Mouse (Mus musculus): ENCODE measurements at regions not wholly inside any gene's neighbourhood (a gene's known extent, or its start where the extent isn't known, plus 50 kb on each side); places are given as distances from the start of the nearest gene placed in this dataset.

GRCm38 (mm10) chr12:107834512-107834911 lies 168.9 kb downstream of the Bcl11b start:
- no peak for DNase-seq (ENCODE audit: low spot score)

DNA sequence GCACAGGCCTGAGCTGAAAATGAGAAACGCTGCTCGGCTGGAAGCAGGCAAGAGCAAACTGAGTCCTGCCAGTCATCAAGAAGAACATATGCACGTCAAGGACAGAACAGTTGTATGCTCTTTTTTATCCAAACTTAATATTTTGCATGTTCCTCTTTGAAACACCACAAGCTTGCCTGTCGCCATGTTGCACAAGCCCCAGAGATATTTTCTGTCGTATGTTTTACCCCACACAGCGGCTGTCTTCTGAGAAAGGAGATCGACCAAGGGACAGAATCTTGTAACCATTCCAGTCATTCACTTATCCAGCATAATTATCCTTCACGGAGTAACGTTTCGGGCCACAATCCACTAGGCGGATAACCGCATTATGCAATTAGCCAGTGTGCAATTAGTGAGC lies 165.7 kb downstream of the Bcl11b start:
- no peak for DNase-seq (ENCODE audit: low spot score)

- DNase-seq (ENCODE audit: low spot score): no peak
Observed at GRCm38 (mm10) chr12:107844631-107845030, 158.8 kb downstream of the Bcl11b start.

- DNase-seq (ENCODE audit: low spot score): no peak
Observed at GRCm38 (mm10) chr12:107850591-107850990, 152.8 kb downstream of the Bcl11b start.

DNA sequence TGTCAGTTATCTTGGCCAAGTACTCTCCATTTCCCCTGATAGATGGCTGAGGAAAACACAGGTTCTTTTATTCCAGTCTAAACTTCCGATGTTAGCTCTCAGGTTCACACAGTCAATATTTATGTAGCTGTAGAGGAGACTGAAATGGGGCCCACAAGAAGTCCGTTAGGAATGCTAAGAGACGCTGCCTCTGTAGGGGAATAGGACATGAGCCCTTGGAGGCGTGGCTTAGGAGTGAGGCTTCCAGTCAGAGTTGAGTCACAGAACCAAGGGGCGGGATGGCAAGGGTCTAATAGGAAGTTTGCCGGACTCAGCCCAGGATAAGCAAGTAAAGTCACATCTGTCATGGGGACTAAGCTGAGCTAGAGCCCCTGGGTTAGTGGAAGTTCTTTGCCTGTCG lies 150.5 kb downstream of the Bcl11b start:
- DNase-seq (ENCODE audit: low spot score): no peak

DNA sequence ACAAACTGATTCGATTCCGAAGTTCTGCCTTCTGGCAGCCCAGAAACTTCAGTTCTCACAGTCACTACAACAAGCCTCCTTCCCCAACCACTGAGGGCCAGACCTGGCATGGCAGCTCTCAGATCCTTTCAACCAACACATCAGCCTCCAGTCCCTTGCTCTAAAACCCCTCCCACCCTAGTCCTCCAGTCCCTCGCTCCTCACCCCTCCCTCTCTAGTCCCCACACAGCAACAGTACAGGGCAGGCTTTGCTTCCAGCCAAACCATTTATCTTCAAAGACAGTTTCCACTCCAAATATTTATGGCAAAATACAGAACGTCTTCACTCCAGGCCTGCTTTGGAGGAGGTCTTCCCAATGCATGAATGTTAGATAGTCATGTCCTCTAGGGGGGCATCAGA lies 147.9 kb downstream of the Bcl11b start:
- DNase-seq (ENCODE audit: low spot score): no peak

DNA sequence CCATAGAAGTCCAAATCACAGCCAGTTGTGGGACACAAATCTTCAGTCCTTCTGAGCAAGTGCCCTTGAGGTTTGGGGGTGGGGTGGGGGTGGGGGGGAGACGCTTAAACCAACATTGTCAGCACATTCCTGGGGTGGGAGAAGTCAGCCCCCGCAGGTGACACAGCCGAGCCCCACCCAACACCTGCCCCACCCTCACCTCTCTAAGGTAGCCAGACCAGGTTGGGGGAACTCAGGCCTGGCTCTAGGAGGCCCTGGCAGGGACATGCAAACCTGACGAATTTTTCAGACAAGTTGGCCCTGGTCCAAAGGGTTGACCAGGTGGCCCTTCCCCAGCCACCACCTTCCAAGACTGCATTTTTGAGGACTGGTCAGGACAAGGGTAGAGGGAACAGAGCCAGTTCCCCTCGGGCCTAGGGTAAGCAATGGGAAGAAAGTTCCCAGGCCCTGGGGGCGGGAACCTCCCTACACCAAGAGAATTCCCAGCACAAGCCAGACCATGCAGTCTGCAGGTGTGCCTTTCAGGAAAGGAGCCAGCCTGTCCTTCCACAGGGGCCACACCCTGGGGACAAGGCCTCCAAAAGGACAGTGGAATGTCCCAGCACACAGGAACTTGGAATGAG lies 146.9 kb downstream of the Bcl11b start:
- no peak for DNase-seq (ENCODE audit: low spot score)

- DNase-seq (ENCODE audit: low spot score): no peak
Observed at GRCm38 (mm10) chr12:107858536-107859280, 144.7 kb downstream of the Bcl11b start.

GRCm38 (mm10) chr12:107859750-107860149 lies 143.7 kb downstream of the Bcl11b start:
- no peak for DNase-seq (ENCODE audit: low spot score)

DNA sequence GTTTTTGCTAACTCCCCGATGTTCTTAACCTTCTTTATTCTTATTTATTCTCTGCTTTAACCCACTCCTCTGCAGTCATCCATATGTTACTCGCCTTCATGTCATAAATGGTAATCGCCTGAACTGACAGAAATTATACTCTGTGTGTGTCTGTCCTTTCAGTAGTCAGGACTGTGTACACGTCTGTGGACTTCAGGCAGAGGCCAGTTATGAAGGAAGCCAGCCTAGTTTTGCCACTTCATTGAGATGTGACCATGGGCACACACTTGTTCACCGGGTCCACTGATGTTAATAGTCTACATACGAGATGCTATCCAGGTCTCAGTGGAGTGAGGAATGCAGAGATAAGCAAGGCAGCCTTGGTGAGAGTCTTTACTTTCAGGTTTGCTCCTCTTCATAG lies 143.0 kb downstream of the Bcl11b start:
- no peak for DNase-seq (ENCODE audit: low spot score)
